Mouse (Mus musculus): Measurements from ENCODE around the gene Mical3.

Gene Mical3

GRCm38 (mm10) chr6:121130773-121131172 is at the start of gene Mical3:
Gene Mical3, minus strand, starts transcription at chr6:121130999.
- DNase-seq (ENCODE audit: low read depth, low spot score), result peak; percentile 58

- no peak for DNase-seq (ENCODE audit: low read depth, low spot score)
Observed at GRCm38 (mm10) chr6:121179846-121180245, 49.0 kb upstream of the Mical3 start.

- no peak for DNase-seq (ENCODE audit: low read depth, low spot score)
Observed at GRCm38 (mm10) chr6:121178700-121179358, 48.0 kb upstream of the Mical3 start.

GRCm38 (mm10) chr6:121177118-121177708 is 46.4 kb upstream of the Mical3 start:
- no peak for DNase-seq (ENCODE audit: low read depth, low spot score)

GRCm38 (mm10) chr6:121176731-121177098 is 45.9 kb upstream of the Mical3 start:
- no peak for DNase-seq (ENCODE audit: low read depth, low spot score)

GRCm38 (mm10) chr6:121176011-121176730 is 45.4 kb upstream of the Mical3 start:
- DNase-seq (ENCODE audit: low read depth, low spot score), result no peak

- DNase-seq (ENCODE audit: low read depth, low spot score), result no peak
Observed at GRCm38 (mm10) chr6:121174761-121175160, 44.0 kb upstream of the Mical3 start.

- no peak for DNase-seq (ENCODE audit: low read depth, low spot score)
Observed at GRCm38 (mm10) chr6:121173471-121173870, 42.7 kb upstream of the Mical3 start.

- no peak for DNase-seq (ENCODE audit: low read depth, low spot score)
Observed at GRCm38 (mm10) chr6:121171102-121171501, 40.3 kb upstream of the Mical3 start.

GRCm38 (mm10) chr6:121167381-121167975 is 36.7 kb upstream of the Mical3 start:
- no peak for DNase-seq (ENCODE audit: low read depth, low spot score)

GRCm38 (mm10) chr6:121166098-121166552 is 35.3 kb upstream of the Mical3 start:
- no peak for DNase-seq (ENCODE audit: low read depth, low spot score)

- DNase-seq (ENCODE audit: low read depth, low spot score), result no peak
Observed at GRCm38 (mm10) chr6:121162616-121163015, 31.8 kb upstream of the Mical3 start.

- DNase-seq (ENCODE audit: low read depth, low spot score), result no peak
Observed at GRCm38 (mm10) chr6:121160126-121160525, 29.3 kb upstream of the Mical3 start.

GRCm38 (mm10) chr6:121159616-121160015 is 28.8 kb upstream of the Mical3 start:
- DNase-seq (ENCODE audit: low read depth, low spot score), result no peak

GRCm38 (mm10) chr6:121156030-121156429 is 25.2 kb upstream of the Mical3 start:
- DNase-seq (ENCODE audit: low read depth, low spot score), result no peak

- DNase-seq (ENCODE audit: low read depth, low spot score), result peak; percentile 79
Observed at GRCm38 (mm10) chr6:121154451-121155300, 23.9 kb upstream of the Mical3 start.

GRCm38 (mm10) chr6:121153177-121153576 is 22.4 kb upstream of the Mical3 start:
- no peak for DNase-seq (ENCODE audit: low read depth, low spot score)

GRCm38 (mm10) chr6:121151732-121152131 is 20.9 kb upstream of the Mical3 start:
- DNase-seq (ENCODE audit: low read depth, low spot score), result no peak

GRCm38 (mm10) chr6:121150126-121150525 is 19.3 kb upstream of the Mical3 start:
- DNase-seq (ENCODE audit: low read depth, low spot score), result no peak

GRCm38 (mm10) chr6:121149420-121149819 is 18.6 kb upstream of the Mical3 start:
- DNase-seq (ENCODE audit: low read depth, low spot score), result no peak

GRCm38 (mm10) chr6:121148360-121148759 is 17.6 kb upstream of the Mical3 start:
- no peak for DNase-seq (ENCODE audit: low read depth, low spot score)
